Mouse (Mus musculus) heart, postnatal 14 days (tissue): Measurements from ENCODE around the gene Sptb. TPM values are rescaled to one million over a fixed set of nuclear protein-coding genes. Genes with fewer than 3 reads are reported as not detected.

Experiments
- DNase-seq, 2 experiments: peaks; one replicate each; pipeline ENCODE4 v3.0.0; 2021 to 2022
- intact Hi-C: fragments of 180-260 bp; cut with DNase I; formaldehyde crosslinking; loops from one replicate; pipeline ENCODE4 v1.15.1; 2025
- total RNA-seq, 2 experiments: library from RNA; stranded (reverse); gene quantifications; 2 replicates each; pipeline ENCODE4 v1.2.3; 2021

Gene Sptb
- total RNA-seq, 2 experiments from 2014 or later = 67.8 to 70.3 TPM

DNA sequence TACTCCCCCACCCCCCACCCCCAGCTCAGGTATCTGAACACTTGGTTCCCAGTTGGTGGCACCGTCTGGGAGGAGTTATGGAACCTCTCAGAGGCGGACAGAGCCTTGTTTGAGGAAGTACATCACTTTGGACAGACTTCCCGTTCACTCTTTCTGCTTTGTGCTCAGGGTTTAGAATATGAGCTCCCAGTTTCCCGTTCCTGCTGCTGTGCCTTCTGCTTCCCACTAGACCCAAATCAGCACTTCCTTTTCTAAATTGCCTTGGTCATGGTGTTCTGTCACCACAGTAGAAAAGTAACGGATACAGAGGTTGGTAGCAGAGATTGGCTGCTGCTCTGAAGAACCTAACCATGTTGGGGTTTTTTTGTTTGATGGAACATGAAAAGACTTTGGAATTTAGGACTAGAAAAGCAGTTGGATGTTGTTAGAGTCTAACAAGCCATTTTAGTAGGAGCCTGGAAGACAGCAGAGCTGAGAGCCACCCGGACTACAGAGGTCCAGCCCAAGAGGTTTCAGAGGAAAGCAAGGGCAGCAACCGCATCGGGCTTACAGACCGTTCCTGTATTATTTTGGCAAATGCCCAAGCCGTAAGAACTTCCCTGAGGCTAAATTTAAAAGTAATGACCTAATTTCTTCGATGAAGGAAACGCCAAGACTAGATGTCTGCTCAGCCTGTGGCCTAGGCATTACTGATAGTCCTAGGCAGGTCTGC is 95.3 kb downstream of the Sptb start:
- no peak for DNase-seq

DNA sequence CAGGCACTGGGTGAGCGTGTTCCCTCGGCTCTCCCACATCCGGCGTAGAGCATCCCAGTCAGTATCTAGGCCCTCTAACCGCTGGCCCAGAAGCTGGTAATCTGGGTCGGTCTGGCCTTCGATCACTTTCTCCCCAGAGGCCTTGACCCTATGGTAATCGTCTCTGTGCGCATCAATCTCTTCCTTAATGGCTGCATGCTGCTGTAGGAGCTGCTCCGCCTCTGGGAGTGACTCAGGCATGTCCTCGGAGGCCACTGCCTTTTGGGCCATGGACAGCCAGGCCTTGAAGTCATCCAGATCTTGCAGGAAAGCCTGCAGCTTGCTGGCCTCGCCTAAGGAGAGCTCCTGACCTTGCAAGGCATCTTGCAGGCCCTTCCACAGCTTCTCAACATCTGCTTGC is 97.7 kb downstream of the Sptb start:
- intact Hi-C loops = no loop called here
- DNase-seq = no peak

More for the DNA sequence above, 95.3 kb downstream of the Sptb start:
- intact Hi-C loops = no loop called here

DNA sequence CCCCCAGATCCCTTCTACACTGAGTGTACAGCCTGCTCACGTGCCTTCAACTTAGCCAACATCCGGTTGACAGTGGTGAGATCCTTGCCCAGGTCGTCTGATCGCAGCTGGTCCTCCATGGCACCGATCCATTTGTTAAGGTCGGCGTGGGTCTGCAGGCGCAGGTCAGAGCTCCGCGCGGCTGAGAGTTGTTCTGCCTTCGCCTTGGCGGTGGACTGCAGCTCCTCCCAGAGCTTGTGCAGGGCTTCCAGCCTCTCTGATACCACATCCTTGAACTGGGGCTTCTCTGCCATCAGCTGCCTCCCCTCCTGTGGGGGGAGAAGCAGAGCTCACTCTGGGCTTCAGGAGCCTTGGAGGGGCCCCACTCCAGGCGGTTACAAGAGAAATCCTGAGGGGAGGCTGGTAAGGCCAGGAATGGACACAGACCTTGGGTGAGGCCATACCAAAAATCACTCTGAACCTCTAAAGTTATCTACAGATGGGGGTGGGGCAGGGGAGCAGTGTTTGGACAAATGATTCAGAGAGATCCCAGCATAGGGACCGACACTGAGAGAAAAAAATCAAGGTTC is 101.3 kb downstream of the Sptb start:
- intact Hi-C loops = loop anchor here (10.0 kb wide), 1 partner anchor 344 kb away; no protein-coding TSS in a partner anchor
- no peak for DNase-seq

DNA sequence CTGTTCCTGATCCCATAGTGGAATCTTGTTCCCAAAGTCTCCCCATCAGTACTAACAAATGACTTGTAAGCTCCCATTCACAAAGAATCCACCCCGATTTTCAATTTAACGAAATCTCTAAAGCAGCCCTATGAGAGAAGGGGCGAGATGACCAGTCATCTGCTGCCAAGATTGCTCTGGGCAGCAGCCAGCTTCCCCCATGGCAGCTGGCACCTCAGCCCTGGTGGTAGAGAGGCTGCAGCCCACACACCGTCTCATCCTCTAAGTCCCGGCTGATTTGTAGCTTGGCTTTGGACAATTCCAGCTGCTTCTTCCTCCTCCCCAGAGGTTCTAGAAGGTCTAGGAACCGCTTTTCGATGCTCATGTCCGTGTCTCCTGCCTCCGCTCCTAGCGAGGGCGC is 102.1 kb downstream of the Sptb start:
- DNase-seq = no peak
- intact Hi-C loops = loop anchor here (10.0 kb wide), 1 partner anchor 343 kb away; no protein-coding TSS in a partner anchor

DNA sequence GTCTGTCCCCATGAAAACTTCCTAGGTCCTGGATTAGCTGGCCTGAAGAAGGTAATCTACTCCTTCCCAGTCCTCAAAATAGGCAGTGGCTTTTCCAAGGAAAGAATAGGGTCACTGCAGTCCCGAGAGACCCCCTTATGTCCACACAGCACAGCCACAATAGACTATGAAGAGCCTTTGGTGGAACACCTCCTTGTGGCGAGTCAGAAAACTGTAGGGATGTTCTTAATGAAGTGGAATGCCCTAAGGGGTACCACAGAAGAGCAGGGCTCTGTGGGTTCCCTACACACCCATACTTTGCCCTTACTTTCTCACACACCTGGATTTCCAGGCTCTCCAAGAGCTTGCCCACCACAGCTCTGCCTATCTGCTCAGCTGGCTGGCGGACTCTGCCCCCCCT is 104.5 kb downstream of the Sptb start:
- intact Hi-C loops = loop anchor here (10.0 kb wide), 1 partner anchor 341 kb away; no protein-coding TSS in a partner anchor
- DNase-seq = no peak

DNA sequence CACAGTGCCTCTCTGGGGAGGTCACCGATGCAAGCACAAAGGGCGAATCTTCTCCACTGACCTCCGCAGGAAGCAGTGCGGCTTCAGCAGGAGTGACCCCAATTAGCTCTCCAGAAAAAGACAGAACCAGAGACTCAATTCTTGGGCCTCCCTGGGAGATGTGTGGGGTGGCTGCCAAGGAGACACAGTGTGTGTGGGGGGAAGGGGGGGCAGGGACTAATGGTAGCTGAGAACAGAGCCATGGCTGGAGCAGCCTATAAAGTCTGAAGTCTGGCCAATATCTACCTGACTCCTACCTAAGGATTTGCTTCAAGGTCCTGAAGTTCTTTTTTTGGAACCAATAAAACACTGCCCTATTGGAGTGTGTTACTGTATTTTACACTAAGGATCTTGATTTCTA is 105.8 kb downstream of the Sptb start:
- intact Hi-C loops = loop anchor here (10.0 kb wide), 1 partner anchor 340 kb away; no protein-coding TSS in a partner anchor
- DNase-seq = no peak

DNA sequence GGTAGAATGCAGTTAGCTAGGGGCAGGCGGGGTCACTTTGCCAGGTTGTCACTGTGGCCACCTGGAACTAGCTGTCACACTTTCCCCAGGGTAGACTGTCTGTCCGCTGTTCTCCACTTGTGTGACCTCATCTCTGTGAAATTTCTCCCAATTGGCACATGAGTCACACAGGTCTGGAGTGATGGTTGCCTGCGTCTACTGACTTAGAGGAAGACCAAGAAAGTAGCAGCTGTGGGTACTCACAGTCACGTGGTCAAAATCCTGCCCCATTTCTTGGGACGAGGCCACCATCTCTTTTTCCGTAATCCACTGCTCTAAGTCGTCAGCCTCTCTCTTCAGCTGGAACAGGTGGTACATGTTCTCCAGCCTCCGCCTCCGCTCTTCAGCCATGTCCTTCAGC is 106.6 kb downstream of the Sptb start:
- DNase-seq = no peak
- intact Hi-C loops = loop anchor here (10.0 kb wide), 1 partner anchor 339 kb away; no protein-coding TSS in a partner anchor

DNA sequence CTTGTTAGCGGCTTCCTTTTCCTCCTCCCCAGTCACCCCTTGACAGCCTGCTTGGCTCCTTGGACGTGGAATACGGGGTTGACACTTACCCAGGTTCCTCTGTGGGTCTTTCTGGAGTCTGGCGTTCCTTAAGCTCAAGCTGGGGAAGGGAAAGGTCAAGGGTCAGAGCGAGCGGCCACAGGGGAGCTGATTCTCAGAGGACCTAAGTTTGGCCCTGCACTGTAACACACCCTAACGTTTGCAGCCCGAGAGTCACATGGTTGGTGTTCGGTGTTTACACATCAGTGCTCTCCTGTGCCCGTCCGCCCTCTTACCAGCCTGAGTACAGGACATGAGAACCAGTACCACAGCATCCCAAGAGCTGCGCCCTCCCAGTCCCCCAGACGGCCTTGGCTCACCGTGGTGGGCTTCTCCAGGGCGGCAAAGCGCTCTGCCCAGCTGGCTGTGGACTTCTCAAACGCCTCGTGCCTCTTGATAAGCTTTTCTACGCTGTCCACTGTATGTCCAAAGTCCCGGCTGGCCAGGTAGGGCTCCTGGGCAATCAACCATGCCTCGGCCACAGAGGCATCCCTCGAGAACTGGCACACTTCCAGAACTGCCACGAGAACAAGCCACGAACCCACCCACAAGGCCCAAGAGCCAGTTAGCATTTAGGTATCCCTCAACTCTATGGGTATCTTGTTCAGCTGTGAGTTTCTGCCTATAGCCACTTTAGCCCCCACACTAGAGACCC is 112.0 kb downstream of the Sptb start:
- intact Hi-C loops = loop anchor here (5.0 kb wide), 2 partner anchors 124 to 191 kb away; no protein-coding TSS in a partner anchor
- no peak for DNase-seq

DNA sequence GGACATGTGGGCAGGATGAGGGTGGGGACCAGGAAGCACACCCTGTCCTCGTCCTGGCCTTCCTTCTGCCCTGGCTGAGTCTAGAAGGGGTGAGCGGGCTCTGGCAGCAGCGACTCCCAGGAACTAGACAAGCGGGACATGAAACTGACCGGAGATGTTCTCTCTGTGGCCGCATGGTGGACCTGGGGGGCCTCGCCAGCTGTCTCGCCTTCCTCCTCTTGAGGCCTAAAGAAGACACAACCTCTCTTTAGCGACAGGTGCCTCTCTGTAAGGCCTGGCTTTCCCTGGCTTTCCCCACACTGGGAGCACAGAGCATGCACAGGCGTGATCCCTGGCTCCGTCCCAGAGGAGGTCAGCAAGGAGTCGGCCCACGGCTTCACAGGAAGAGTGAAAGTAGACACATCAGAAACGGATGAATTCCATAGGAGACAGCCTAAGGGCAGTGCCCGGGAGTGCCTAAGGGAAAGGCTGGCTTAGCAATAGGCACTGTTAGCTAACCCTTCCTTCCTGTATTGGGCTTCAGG is 112.7 kb downstream of the Sptb start:
- no peak for DNase-seq
- intact Hi-C loops = loop anchor here (2.0 to 5.0 kb wide), 3 partner anchors 63 to 190 kb away; no protein-coding TSS in a partner anchor

DNA sequence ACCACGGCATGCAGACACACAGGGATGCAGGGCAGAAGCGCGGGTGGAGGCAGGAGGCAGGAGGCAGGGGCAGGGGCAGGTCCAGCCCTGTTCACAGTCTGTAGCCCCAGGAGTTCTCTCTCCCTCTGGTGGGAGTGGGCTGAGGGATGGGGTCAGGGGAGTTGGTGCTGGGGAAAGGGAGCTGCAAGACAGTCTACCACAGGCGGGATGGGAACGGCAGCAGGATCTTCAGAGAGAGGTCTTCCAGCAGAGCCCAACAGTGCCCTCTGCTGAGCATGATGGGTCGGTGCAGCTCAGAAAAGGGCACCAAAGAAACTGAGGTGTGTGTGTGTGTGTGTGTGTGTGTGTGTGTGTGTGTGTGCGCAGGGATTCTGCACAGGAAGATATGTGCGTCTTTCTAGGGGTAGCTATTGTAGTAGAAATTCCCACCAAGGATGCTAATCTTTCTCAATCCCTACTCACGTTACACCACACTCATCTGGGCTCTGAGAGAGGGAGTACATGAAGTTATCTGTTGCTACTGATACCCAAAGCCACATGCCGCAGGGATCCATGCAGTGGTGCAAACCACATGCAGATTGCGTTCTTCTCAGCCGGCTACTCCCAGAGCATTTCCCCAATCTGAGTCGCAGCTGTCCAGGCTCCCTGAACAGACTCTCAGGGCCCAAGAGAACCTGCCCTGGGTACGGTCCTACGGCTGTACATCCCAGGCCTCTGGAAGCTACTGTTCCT is 113.9 kb downstream of the Sptb start:
- intact Hi-C loops = loop anchor here (1.0 to 5.0 kb wide), 4 partner anchors 62 to 189 kb away; no protein-coding TSS in a partner anchor
- peak; percentile 80 to 86 for DNase-seq

DNA sequence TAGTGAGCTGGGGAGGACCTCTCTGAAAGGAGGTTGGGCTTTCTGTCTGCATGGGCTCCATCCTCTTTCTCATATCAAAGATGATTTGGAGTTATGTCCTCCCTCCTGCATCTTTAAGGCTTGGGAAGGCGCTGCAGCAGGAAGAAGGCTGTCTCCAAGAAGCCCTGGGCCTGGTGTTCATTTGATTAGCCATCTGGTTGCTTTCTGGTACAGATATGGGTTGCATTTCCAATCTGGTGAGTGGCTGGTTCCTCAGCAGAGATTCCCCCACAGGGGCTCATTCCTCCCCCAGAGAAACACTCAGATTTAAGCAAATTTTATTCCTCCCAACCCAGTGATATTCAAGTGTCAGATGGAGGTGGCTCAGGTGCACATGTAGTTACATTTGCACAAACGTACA is 114.5 kb downstream of the Sptb start:
- intact Hi-C loops = loop anchor here (1.0 to 5.0 kb wide), 4 partner anchors 61 to 189 kb away; no protein-coding TSS in a partner anchor
- DNase-seq = no peak

DNA sequence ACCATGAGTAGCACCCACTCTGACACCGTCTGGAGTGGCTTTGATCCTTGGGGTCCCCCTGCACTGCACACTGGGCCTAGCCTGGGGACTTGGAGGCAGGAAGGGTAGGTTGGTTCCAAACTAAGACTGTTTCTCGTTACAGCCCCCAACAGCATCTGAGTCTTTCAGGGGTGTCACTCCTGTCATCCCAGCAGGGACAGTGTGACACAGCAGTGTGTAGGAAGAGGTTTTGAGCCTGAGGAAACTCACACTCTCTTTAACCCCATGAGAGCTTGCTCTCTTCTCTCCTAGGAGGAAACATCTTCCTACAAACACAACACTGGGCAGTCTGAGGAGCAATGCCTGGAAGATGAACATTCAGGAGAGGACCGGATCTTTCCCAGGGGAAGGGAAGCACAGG is 115.8 kb downstream of the Sptb start:
- intact Hi-C loops = loop anchor here (5.0 kb wide), 1 partner anchor 77 kb away; no protein-coding TSS in a partner anchor
- no peak for DNase-seq

DNA sequence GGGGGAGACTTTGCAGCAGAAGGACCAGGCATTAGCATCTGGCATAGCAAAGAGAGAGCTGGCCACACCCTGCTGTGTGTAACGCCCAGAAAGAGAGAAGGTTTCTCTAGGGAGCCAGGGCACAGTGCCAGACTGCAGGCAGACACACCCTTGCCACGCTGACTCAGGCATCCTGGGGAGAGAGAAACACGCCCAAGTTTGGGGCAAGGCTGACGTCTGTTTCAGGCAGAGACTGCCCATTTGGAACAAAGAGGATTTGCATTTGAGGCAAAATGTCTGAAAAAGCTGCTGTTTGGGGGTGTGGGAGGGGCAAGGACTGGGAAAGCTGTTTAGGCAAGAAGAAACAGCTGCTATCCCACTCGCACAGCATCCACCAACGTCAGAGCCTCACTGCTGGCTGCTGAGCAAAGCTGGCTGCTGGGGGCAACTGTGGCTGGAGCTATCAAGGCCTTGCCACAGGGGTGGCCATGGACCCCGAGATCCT is 116.5 kb downstream of the Sptb start:
- intact Hi-C loops = loop anchor here (5.0 kb wide), 1 partner anchor 77 kb away; no protein-coding TSS in a partner anchor

DNA sequence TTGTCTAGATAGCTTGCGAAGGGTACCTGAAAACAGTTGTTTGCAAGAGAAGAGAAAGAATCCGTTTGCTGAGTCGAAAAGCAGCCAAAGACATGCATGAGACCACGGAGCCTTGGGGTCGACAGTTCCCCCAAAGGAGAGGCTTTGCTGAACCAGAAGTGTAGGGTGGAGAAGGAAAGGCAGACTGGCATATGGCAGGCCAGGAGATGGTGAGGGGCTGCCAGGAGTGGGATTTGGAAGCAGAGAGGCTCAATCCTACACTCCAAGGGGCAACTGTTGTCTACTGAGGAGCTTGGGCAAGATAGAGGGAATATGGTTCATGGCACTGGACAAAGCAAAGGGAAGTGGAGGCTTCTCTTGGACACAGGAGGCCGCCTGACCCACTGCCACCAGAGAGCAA is 117.1 kb downstream of the Sptb start:
- DNase-seq = no peak
- intact Hi-C loops = loop anchor here (5.0 kb wide), 1 partner anchor 76 kb away; no protein-coding TSS in a partner anchor

More for the DNA sequence above, 116.5 kb downstream of the Sptb start:
- peak; percentile 83 to 85 for DNase-seq

DNA sequence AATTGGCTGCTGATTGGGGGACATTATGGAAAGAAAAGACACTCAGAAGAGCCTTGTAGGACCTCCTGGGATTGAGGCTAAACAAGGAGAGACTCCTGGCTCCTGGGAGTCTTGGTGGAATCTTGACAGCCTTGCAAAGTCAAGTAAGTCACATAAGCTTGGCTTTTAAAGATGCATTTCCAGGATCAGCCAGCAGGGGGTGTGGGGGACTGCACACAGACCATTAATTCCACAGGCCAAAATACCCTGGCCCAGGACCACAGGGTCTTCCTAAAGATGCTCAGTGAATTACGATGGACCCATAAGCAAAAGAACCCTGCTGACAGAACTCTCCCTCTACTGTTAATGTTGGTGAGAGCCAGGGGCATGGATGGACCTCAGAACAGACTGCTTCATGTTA is 118.1 kb downstream of the Sptb start:
- DNase-seq = peak; percentile 42 to 71
- intact Hi-C loops = loop anchor here (5.0 kb wide), 1 partner anchor 75 kb away; no protein-coding TSS in a partner anchor

DNA sequence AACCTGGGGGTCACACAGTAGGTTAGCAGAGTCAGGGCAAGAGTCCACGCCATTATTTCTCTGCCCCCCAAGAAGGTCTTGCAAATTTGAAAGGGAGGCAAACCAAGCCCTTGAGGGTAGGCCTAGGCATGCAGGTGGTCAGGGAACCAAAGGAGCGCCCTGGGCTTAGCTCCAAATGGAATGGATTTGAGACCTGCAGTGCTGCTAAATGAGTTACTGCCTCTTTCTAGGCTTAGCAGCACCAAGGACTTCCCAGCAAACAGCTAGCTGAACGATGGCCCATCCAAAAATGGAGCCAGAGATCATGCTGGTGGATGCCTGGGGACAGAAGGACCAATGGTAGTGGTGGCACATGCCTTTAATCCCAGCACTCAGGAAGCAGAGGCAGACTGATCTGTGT is 119.3 kb downstream of the Sptb start:
- intact Hi-C loops = loop anchor here (5.0 kb wide), 1 partner anchor 74 kb away; no protein-coding TSS in a partner anchor

DNA sequence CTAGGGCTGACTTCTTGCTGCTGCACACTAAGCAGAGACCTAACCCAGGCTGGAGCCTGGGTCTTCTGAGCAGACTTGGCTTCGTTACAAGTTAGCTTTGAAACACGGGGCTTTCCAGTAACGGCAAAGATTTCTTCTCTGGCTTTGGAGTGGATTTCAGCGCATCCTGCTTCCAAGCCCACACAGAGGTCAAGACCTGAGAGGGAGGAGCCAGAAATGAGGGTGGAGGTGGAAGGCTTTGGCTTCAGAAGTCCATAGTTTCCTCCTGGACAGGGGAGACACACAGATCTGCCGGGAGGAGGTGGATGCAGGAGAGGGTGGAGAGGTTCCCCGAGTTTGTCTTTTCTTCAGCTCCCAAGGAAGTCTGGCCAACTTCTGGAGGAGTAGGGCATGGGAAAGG is 120.8 kb downstream of the Sptb start:
- intact Hi-C loops = no loop called here
- peak; percentile 38 to 53 for DNase-seq

More for the DNA sequence above, 119.3 kb downstream of the Sptb start:
- DNase-seq = no peak

DNA sequence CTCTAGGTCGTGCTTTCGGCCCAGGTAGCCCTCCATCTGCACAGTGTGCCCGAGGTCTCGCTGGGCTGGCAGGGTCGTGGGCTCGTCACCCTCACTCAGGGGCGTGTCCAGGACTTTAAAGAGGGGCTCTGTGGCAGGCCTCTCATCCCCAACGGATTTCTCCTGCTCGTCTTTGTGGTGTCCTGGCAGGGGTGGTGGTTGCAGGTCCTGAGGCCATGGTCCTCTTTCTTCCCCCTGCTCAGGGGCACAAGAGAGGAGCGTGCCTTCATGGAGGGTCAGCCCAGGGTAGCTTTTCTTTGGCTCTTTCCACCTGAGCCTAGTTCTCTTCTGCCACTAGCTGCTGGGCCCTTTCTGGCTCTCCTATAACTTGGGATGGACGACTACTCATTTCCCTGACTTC is 123.0 kb downstream of the Sptb start:
- intact Hi-C loops = no loop called here
- no peak for DNase-seq

DNA sequence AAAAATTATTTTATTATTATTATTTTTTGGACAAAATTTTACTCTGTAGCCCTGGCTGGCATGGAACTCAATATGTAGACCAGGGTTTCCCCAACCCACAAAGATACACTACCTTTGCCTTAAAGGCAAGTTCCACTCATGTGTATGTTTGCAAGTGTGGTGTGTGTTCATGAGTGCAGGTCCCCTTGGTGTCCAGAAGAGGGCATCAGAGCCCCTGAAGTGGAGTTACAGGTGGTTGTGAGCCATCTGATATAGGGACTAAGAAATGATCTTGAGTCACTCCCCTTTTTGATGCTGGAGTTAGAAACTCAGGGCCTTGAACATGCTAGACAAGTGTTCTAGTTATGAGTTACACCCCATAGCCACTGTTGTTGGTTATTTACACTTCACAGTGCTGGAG is 125.3 kb downstream of the Sptb start:
- DNase-seq = no peak
- intact Hi-C loops = no loop called here

DNA sequence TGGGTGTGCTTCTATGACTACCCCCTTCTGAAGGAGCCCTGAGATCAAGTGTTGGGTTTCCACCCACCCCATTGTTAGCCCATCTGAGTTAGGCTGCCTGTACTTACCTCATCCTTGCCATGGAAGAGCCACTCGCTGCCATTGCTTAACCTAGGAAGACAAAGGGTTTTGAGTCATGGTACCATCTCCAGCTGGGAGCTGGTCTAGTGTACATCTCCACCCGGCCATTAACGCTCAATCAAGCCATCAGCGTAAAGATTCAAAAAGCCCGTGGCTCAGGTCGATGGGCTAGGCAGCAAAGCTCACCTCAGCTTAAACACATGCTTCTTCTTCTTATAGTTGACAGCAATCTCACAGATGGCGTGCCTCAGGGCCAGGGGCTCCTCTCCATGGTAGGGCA is 126.9 kb downstream of the Sptb start:
- intact Hi-C loops = no loop called here
- DNase-seq = no peak
